Mouse (Mus musculus) midbrain, embryonic 11.5 days (tissue): ENCODE results near the gene Ttc32. TPM values are rescaled to one million over a fixed set of nuclear protein-coding genes. Genes with fewer than 3 reads are reported as not detected.

Experiments used
- ATAC-seq: fragments of 200-750 bp; cut with Nextera tagmentation; 2 replicates; pipeline ENCODE4 v1.8.0; 2017; ENCODE audit warnings: moderate TSS enrichment, moderate library complexity; ENCODE audit not compliant: low FRiP score
- DNase-seq: peaks from one replicate; pipeline ENCODE4 v3.0.0; 2015; ENCODE audit warnings: low spot score; ENCODE audit errors: missing footprints
- H3K27ac ChIP-seq: fragments of 300-500 bp; sonication (generic); 2 replicates; pipeline ENCODE4 v1.5.1; 2014; ENCODE audit warnings: low read depth, low read length
- H3K27me3 ChIP-seq: fragments of 300-500 bp; sonication (generic); 2 replicates; pipeline ENCODE4 v1.6.1; 2014; ENCODE audit warnings: mild to moderate bottlenecking, low read length, moderate library complexity, mixed read lengths; ENCODE audit not compliant: control insufficient read depth, insufficient read depth
- H3K36me3 ChIP-seq: fragments of 300-500 bp; sonication (generic); 2 replicates; pipeline ENCODE4 v1.6.1; 2014; ENCODE audit warnings: mild to moderate bottlenecking, low read length, moderate library complexity, mixed read lengths; ENCODE audit not compliant: control insufficient read depth, insufficient read depth
- H3K4me1 ChIP-seq: fragments of 300-500 bp; sonication (generic); 2 replicates; pipeline ENCODE4 v1.6.1; 2014; ENCODE audit warnings: low read length; ENCODE audit not compliant: control insufficient read depth, insufficient read depth
- H3K4me2 ChIP-seq: fragments of 300-500 bp; sonication (generic); 2 replicates; pipeline ENCODE4 v1.6.1; 2014; ENCODE audit warnings: mild to moderate bottlenecking, moderate library complexity
- H3K4me3 ChIP-seq: fragments of 300-500 bp; sonication (generic); 2 replicates; pipeline ENCODE4 v1.5.1; 2014; ENCODE audit warnings: low read depth, low read length
- H3K9ac ChIP-seq: fragments of 300-500 bp; sonication (generic); 2 replicates; pipeline ENCODE4 v1.6.1; 2014; ENCODE audit warnings: low read length
- H3K9me3 ChIP-seq: fragments of 300-500 bp; sonication (generic); 2 replicates; pipeline ENCODE4 v1.6.1; 2016; ENCODE audit warnings: low read length; ENCODE audit not compliant: control insufficient read depth
- WGBS: fragments of 180-500 bp; shearing (Covaris S2); extraction: QIAGEN DNeasy Blood & Tissue Kit; methylation state at CpG from one replicate; pipeline ENCODE4 v1.1.7; 2014; 5-methylcytosine and 5-hydroxymethylcytosine counted together
- polyA plus RNA-seq: library from polyadenylated mRNA; unstranded; fragments of >200 nt; fragmentation: Nextera tagmentation; extraction: Ambion mirVana; gene quantifications from 2 replicates; pipeline ENCODE4 v1.2.1, GENCODE M21; 2014

Gene Ttc32
- polyA plus RNA-seq, 1 experiment from 2014 or later: 24.0 TPM

- H3K4me1 ChIP-seq: no peaks in the 10 kb centered on the region
- H3K4me3 ChIP-seq: no peak overlapping the region
- no peaks in the 10 kb centered on the region for H3K36me3 ChIP-seq
- WGBS: 47% methylated on average over 7 of the region's 7 CpGs
- H3K9ac ChIP-seq: no peak overlapping the region
- DNase-seq (peak; percentile 61), ATAC-seq (no peak)
- no peaks in the 10 kb centered on the region for H3K27me3 ChIP-seq
- no peak overlapping the region for H3K27ac ChIP-seq
- H3K4me2 ChIP-seq: no peak overlapping the region
- H3K9me3 ChIP-seq: no peaks in the 10 kb centered on the region
These were observed 23.5 kb downstream of the Ttc32 start for GRCm38 (mm10) chr12:9053345-9053744.

GRCm38 (mm10) chr12:9054012-9054411 is 24.2 kb downstream of the Ttc32 start:
- H3K9me3 ChIP-seq: no peaks in the 10 kb centered on the region
- WGBS: 70% methylated on average over 2 of the region's 2 CpGs

GRCm38 (mm10) chr12:9055269-9055668 is 25.5 kb downstream of the Ttc32 start:
- DNase-seq: peak; percentile 75
- Histone ChIP-seq H3K4me2 (no peak overlapping the region), H3K4me3 (no peak overlapping the region), H3K36me3 (no peaks in the 10 kb centered on the region), H3K9ac (no peak overlapping the region), H3K27me3 (no peaks in the 10 kb centered on the region), H3K9me3 (no peaks in the 10 kb centered on the region), H3K4me1 (no peaks in the 10 kb centered on the region), H3K27ac (no peak overlapping the region)
- 83% methylated on average over 11 of the region's 11 CpGs for WGBS
- ATAC-seq: no peak

More at GRCm38 (mm10) chr12:9054012-9054411, 24.2 kb downstream of the Ttc32 start:
- ATAC-seq: no peak
- Histone ChIP-seq H3K9ac (no peak overlapping the region), H3K4me3 (no peak overlapping the region), H3K27me3 (no peaks in the 10 kb centered on the region), H3K4me1 (no peaks in the 10 kb centered on the region), H3K36me3 (no peaks in the 10 kb centered on the region), H3K4me2 (no peak overlapping the region), H3K27ac (no peak overlapping the region)
- peak; percentile 77 for DNase-seq

GRCm38 (mm10) chr12:9059502-9059901 is 29.7 kb downstream of the Ttc32 start:
- no peaks in the 10 kb centered on the region for H3K9me3 ChIP-seq
- no peaks in the 10 kb centered on the region for H3K4me1 ChIP-seq
- no peaks in the 10 kb centered on the region for H3K27me3 ChIP-seq
- no peak for ATAC-seq
- no peak overlapping the region for H3K27ac ChIP-seq
- H3K36me3 ChIP-seq: no peaks in the 10 kb centered on the region
- no peak overlapping the region for H3K4me2 ChIP-seq
- H3K9ac ChIP-seq: no peak overlapping the region
- DNase-seq: no peak
- H3K4me3 ChIP-seq: no peak overlapping the region
- WGBS: 94% methylated on average over 3 of the region's 3 CpGs

- ATAC-seq: no peak
- Histone ChIP-seq H3K27ac (no peak overlapping the region), H3K4me1 (no peaks in the 10 kb centered on the region), H3K9me3 (no peaks in the 10 kb centered on the region), H3K36me3 (no peaks in the 10 kb centered on the region), H3K4me2 (no peak overlapping the region), H3K9ac (no peak overlapping the region), H3K4me3 (no peak overlapping the region), H3K27me3 (no peaks in the 10 kb centered on the region)
- DNase-seq: no peak
- 92% methylated on average over 9 of the region's 9 CpGs for WGBS
These were observed 30.2 kb downstream of the Ttc32 start for GRCm38 (mm10) chr12:9059965-9060364.

GRCm38 (mm10) chr12:9063611-9064010 is 33.8 kb downstream of the Ttc32 start:
- H3K36me3 ChIP-seq: no peaks in the 10 kb centered on the region
- H3K27ac ChIP-seq: no peak overlapping the region
- H3K9ac ChIP-seq: no peak overlapping the region
- 72% methylated on average over 6 of the region's 6 CpGs for WGBS
- no peak for ATAC-seq
- H3K9me3 ChIP-seq: no peaks in the 10 kb centered on the region
- H3K27me3 ChIP-seq: no peaks in the 10 kb centered on the region
- H3K4me2 ChIP-seq: no peak overlapping the region
- H3K4me1 ChIP-seq: no peaks in the 10 kb centered on the region
- no peak overlapping the region for H3K4me3 ChIP-seq
- no peak for DNase-seq

- H3K36me3 ChIP-seq: no peaks in the 10 kb centered on the region
- no peak overlapping the region for H3K4me2 ChIP-seq
- no peaks in the 10 kb centered on the region for H3K27me3 ChIP-seq
- ATAC-seq (no peak), DNase-seq (no peak)
- H3K4me3 ChIP-seq: no peak overlapping the region
- H3K27ac ChIP-seq: no peak overlapping the region
- H3K4me1 ChIP-seq: no peaks in the 10 kb centered on the region
- 83% methylated on average over 1 of the region's 1 CpGs for WGBS
- H3K9ac ChIP-seq: no peak overlapping the region
- no peaks in the 10 kb centered on the region for H3K9me3 ChIP-seq
These were observed 41.3 kb downstream of the Ttc32 start for GRCm38 (mm10) chr12:9071058-9071457.

- DNase-seq (no peak), ATAC-seq (no peak)
- Histone ChIP-seq H3K4me1 (no peaks in the 10 kb centered on the region), H3K36me3 (no peaks in the 10 kb centered on the region), H3K27me3 (no peaks in the 10 kb centered on the region), H3K9me3 (no peaks in the 10 kb centered on the region), H3K4me2 (no peak overlapping the region), H3K9ac (no peak overlapping the region), H3K27ac (no peak overlapping the region), H3K4me3 (no peak overlapping the region)
- WGBS: 78% methylated on average over 4 of the region's 4 CpGs
These were observed 41.7 kb downstream of the Ttc32 start for GRCm38 (mm10) chr12:9071493-9071892.

- Histone ChIP-seq H3K4me1 (no peaks in the 10 kb centered on the region), H3K4me3 (no peak overlapping the region), H3K36me3 (no peaks in the 10 kb centered on the region), H3K9ac (no peak overlapping the region), H3K9me3 (no peaks in the 10 kb centered on the region), H3K27ac (no peak overlapping the region), H3K4me2 (no peak overlapping the region), H3K27me3 (no peaks in the 10 kb centered on the region)
- DNase-seq (no peak), ATAC-seq (no peak)
- WGBS: 92% methylated on average over 3 of the region's 3 CpGs
These were observed 47.8 kb downstream of the Ttc32 start for GRCm38 (mm10) chr12:9077554-9078125.
